Mouse (Mus musculus): ENCODE measurements around the gene Defb26.

Gene Defb26

DNA sequence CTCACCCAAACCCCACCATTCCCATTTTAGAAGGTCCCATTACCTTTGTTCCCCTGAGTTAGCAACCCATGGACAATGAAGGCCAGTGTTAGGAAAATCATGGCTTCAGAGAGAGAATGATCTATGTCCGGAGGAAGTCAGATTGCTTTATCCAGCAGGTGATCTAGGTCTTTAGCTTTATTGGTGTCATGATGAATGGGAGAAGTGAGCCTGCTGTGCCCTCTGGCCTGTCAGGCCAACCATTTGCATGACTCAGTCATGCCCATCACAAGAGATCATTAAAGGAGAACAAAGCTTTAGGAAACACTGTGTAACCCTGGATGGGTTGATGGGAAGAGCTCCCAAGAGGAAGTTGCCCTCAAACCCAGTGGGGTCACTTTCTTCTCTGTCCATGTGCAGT, at the start of gene Defb26:
Gene Defb26 (minus strand): TSS at position 101 of the 400 bp plus-strand sequence.
- no peak for DNase-seq

DNA sequence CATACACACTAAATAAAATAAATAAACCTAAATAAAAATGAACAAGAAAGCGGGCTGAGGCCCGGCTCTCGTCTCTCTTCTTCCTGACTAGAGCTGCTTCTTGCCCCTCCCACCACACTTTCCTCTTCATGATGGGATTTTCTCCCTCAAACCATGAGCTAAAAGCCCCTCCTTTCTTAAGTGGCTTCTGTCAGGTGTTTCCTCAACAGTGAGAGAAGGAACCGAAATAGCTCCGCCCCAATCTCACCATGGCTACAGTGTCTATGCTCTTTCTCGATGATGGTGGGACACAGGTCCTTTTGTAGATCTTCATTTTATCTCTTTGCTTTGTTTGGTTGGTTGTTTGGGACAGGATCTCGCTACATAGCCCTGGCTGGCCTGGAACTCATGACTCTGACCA, 45.2 kb upstream of the Defb26 start:
- DNase-seq = no peak

DNA sequence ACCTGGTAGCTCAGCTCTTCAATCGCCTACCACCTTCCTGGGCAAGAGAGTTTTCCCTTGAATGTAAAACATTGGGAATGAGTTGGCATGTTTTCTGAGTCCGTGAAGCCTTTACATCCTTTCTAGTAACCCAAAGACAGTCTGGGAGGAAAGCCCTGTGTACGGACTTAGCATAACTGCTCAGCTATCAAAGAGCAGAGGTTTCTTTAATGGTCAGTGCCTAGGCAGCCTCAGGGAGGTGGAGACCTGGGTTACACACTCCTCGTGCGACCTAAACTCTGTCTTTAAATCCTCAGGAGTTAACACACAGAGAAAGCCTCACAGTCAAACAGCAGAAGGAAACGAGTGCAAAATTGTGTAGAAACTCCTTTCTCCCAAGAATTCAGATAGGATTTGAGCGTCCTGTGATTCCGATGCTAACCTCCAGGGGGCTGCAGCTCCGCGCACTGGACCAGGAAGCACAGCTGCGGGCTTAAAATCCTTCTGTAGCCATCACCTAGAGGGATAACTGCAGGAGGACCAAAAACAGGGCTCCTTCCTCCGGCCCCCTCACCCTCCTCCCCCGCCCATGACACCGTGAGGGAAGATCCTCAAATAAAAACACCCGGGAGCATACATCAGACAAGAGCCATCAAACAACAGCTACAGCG, 42.4 kb upstream of the Defb26 start:
- DNase-seq = peak; percentile 71

DNA sequence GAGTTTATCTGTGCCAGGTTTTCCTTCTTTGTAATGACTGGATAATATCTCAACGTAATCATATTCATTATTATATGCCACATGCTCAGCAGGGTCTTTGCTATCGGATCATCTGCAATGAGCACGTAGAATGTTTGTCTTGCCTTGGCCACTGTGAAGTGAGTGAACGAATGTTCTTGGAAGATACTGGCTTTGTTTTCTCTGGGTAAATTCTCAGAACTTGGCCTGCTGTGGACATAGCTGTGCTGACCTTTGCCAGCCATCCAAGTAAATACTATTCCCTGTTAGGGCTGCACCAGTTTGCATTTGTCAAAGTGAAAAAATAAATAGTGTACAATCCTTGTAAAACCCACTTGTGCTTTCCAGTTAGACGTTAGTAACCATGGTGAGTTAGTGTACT, 36.6 kb upstream of the Defb26 start:
- no peak for DNase-seq

DNA sequence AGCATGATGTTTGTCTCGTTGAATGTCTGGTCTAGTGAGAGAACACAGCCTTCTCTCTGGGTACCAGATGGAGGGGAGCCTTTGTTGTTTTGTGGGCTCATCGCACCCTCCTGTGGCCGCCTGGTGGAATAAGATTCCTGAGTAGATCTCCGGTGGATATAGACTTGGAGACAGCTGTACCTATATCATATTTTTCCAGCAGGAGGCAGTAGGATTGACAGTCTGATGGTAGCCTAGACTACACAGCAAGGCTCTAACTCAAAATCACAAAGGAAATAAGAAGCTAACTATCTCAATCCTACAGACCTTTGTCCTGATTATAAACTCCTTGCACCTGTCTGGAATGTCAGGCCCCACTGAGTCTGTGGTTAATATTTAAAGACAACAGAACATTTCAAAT, 33.2 kb upstream of the Defb26 start:
- peak; percentile 68 for DNase-seq

DNA sequence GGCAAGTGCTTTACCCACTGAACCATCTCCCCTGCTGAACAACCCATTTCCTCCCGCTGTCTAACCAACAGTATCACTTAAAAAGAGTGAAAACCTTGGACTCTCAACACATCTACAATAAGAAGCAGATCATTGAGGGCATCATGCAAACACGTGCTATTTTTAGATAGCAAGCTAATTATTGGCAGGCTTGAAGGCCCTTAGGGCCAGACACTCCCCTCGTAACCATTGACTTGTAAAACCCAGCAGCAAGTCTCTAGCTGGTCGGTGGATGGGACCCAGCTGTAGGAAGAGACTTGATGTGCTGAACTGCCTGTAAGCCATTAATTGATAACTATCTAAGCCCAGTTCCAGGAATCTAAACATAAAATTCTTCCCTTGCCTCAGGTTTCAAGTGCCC, 32.0 kb upstream of the Defb26 start:
- DNase-seq = peak; percentile 5

DNA sequence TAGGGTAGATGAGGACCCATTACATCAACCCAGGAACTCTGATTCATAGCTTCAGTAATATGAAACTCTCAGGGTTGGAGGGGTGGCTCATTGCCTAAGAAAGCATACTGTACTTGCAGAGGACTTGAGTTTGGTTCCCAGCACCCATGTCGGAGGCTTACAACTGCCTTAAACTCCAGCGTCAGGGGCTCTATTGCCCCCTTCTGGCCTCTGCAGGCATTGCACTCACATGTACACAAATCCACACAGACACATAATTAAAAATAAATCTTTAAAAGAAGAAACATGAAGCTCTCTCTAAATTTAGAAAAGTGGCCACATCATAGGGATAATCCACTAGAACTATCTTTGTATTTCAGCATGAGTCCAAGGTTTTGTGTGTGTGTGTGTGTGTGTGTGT, 31.4 kb upstream of the Defb26 start:
- DNase-seq = no peak

DNA sequence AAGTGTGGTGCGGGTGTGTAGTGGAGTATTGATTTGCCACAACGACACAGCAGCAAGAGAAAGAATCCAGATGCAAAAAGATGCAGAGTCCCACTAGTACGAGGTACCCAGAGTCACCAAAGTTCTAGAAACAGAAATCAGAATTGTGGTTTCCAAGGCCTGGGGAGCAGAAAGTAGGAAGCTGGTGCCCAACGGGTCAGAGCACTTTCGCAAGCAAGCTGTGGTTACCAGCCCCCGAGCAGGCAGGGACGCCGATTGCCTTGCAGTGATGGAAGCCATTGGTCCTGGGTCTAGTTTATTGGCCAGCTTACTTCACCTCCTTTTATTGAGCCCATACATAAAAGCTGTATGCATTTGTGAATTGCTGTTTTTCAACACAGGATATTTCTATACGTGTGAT, 30.5 kb upstream of the Defb26 start:
- no peak for DNase-seq

DNA sequence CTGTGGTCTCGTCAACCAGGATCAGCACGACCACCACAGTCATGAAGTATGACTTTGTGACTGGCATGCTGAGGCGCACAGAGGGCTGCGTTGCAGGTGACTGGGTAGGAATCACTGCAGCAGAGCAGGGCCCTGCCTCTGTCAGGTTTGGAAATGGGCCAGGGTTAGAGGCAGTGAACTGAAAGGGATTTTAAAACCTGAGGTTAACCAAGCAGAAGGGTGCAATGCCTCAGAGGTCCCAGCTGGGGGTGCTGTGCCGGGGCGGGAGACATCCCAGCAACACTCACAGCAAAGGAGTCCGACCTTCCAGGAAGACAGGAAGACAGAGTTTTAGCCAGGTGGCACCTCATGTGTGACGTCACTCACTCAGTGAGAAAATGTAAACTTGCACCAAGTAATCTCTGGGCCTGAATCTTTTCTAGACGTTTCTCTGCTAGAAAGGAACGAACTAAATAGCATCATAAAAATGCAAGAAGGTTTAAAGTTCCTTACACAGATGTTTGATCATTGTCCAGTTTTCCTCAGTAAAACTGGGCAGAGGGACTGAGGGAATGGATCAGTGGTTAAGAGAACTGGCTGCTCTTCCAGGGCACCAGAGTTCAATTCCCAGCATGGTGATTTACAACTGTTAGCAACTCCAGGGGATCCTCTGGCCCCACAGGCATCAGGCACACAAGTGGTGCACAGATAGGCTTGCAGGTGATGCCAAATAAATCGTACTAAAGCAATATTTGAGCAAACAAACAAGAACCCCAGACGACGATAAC, 28.6 kb upstream of the Defb26 start, which contains the start of gene Defb29:
Gene Defb29 (minus strand): TSS at position 155 of the 767 bp plus-strand sequence.
- DNase-seq = no peak

DNA sequence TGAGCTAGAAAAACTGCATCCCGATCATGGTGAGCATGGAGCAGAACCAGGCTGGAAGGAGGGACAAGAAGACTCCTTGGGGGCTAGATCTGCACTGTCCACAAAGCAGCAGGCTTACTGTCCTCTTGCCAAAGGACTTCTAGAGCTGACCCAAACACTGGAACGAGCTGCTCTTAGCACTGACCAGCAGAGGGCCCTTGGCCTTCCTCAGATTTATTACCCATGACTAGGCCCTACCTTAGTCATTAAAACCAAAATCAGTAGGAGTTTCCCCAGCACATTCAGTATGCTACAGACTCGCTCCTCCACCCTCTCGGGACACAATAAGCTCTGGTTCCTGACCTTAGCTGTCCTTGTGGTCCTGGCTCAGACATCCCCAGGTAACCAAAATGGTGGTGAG, 6.5 kb upstream of the Defb26 start, which contains the start of gene Defb28:
Gene Defb28 (plus strand): TSS at position 275 of the 400 bp plus-strand sequence.
- DNase-seq = no peak

DNA sequence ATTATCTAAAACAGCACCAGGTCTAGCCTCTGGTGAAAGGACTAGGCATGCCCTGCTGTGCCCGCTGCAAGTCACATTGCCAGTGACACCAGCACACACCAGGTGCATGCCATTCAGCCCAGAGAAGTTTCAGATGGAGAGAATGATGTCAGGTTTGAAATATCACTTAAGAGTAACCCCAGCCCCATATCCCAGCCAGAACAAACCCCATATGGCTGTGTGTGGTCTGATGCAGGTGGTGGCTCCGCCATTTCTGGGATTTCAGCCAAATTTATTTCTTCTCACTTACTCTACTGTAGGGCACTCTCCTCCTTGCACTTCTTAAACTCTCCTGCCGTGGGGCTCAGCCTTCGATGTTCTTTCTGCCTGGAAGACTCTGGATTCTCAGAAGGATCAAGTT, 4.6 kb upstream of the Defb26 start:
- DNase-seq = no peak

DNA sequence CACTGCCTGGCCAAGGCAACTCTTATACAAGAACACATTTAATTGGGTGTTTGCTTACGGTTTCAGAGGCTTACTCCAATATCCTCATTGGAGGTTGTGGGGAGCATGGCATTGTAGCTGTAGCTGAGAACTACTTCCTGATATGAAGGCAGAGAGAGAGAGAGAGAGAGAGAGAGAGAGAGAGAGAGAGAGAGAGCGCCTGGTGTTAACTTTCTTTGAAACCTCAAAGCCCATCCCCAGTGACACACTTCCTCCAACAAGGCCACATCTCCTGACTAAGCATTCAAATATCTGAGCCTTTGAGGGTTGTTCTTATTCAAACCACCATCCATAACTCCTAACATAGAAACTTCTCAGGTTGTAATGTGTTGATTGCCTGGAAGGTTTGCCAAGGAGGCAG, 7.5 kb downstream of the Defb26 start:
- DNase-seq = no peak

DNA sequence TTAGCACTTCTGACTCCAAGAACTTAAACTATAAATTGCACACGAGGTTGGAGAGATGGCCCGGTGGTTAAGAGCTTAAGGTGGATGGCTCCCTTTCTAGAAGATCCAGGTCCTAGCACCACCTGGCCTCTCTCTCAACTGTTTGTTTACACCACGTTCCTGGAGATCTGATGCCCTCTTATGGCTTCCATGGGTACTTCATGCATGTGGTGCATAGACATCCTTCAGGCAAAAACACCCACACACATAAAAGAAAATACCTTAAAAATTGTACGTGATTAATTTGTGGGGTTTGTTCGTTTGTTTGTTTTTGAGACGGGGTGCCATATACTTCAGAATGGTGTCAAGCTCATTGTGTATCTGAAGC, 10.6 kb downstream of the Defb26 start:
- no peak for DNase-seq

DNA sequence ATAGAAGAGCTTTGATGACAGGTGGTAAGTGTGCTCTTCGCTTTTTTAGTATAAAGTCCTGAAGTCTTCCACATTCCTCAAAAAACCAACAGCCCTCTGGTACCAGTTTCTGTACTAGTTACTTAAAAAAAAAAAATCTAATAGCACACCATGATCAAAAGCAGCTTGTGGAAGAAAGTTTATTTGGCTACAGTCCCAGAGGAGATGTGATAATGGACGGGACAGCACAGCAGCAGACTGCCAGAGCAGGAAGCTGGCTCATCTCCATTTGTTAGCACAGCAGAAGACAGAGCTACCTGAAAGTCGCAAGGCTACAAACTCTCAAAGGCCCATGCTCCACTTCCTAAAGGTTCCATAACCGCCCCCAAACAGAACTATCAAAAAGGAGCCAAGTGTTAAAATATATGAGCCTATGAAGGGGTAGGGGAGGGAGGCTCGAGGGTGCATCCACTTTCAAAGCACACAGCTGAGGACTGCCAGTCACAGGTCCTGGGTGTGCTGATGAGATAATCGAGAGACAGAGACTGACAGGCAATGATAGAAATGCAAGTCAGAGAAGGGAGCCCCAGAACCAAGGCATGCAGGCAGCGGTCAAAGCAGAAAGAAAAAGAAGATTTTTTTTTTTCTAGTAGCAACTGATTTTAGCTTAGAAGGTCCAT, 11.2 kb downstream of the Defb26 start:
- DNase-seq = no peak

DNA sequence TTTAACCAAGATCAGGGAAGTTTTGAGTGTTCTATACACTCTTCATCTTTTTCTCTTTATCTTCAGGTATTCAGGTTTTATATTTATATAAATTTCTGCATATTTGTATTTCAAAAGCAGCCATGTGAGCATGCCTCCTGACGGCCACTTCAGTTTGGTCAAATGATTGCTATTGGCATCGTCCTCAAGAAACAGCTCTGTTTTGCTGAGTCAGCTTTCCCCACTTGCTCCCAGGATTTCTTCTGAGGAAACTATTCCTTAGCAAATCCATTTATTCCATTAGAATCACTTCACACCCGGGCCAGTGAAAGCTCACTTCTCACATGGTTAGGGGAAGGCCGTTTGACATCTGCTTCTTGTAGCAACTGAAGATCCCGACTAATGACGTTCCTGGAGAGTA, 13.5 kb downstream of the Defb26 start:
- no peak for DNase-seq

DNA sequence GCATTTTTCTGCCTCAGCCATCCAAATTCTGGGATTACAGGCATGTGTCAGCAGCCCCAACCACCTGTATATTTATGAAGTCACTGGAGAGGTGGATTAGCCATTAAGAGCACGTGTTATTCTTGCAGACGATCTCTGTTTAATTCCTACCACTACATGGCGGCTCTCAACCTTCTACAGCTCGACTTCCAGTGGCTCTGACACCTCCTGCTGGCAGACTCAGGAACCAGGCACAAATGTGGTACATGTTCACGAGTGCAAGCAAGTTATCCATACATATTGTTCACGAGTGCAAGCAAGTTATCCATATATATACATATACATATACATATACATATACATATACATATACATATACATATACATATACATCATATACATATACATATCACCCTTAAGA, 18.3 kb downstream of the Defb26 start:
- DNase-seq = no peak

DNA sequence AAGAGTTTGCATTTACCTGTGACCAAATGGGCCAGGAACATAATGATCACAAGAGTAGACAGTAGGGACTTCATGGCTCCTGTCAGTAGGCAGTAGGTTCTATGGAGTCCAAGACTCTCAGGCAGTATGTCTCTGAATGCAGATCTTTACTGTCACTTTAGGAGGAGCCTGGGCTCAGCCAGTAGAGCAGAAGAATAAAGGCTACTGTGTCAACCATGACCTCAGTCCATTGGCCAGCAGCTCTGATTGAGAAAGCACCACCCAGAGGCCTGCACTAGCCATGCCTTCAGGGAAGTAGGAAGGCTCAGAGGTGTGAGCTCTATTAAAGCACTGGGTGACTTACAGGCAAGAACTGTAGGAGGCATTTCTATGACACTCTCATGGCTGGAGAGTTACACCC, 21.5 kb downstream of the Defb26 start, which contains the start of gene Defb22:
Gene Defb22 (minus strand): TSS at position 101 of the 400 bp plus-strand sequence.
- no peak for DNase-seq

DNA sequence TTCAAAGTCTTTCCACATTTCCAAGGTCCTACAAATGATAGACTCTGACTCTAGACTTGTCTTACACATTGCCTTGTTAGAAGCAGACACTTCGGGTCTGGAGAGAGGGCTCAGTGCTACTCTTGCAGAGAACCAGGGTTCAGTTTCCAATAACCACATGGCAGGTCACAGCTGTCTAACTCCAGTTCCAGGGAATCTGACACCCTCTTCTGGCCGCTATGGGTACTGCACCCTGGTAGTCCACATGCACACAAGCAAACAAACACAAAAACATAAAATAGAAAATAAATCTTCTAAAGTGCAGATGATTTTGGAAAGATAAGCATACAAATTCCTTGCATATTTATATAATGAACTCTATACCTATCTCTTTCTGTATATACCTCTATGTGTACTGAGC, 24.5 kb downstream of the Defb26 start:
- DNase-seq = no peak

DNA sequence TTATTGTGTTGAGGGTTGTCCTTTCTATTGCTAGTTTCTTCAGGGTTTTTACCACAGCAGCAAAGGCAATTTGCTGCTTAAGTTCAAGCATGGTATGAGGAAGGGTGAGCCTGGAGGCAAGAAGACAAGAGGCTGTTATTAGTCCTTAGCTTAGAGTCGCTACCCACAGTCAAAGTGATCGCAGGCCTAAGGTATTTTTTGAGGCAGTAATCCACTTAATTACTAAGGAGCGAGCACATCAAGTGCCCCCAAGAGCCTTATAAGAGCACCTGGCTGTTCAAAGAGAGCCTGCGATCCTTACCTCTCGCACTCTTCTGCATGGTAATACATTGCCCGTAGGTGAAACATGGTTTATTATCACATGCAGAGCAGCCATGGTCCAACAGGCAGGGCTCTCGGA, 29.8 kb downstream of the Defb26 start:
- peak; percentile 8 for DNase-seq

DNA sequence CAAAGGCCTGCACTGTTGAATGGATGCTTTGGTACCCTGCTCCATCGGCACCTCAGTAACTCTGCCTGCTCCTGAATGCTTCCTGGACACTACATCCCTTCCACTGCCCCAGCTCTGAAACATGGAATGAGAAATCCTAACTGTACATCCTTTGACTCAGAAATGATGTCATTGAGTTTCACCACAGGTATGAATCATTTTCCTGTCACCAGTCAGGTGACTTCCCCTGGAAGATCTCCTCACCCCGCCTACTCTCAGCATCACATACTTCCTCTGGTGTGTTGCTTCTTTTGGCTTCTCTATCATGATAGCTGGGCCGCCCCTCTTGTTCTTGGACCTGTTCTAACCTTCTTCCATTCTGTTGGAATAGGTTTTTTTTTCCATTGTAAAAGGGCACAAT, 30.6 kb downstream of the Defb26 start:
- no peak for DNase-seq

DNA sequence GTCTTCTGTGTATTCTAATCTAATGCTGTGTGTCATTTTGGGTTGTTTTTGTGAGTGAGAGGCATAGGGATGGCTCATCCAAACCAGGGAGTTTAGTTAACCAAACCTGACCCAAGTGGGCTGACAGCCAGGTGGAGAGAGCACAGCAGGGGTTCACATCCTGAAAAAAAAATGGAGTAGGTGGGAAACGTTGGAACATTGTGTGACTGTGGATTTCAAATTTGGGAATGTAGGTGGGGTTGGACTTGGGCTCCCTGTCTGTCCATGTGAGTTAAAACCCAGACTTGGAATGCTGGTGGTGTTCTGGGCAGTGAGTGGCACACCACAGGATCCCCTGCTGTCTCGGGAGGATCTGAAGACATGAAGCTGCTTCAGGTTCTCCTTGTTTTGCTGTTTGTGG, 34.7 kb downstream of the Defb26 start, which contains the start of gene Defb20:
Gene Defb20 (plus strand): TSS at position 301 of the 400 bp plus-strand sequence.
- DNase-seq = no peak

DNA sequence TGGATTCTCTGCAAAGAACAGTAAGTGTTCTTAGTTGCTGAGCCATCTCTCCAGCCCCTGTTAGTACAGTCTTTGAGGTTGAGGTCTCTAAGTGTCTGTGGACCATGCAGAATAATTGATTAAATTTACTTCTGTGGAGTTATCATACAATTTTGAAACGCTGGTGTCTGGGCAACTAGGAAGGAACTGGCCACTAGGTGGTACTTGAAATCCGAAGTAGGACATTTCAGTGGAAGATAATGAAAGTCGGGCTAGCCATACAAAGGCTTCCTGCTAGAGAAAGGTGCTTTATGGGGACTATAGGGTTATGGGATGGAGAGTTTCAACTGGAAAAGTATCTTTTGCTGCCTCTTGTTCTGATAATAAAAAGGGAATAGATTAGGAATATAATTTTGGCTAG, 39.1 kb downstream of the Defb26 start:
- DNase-seq = no peak

DNA sequence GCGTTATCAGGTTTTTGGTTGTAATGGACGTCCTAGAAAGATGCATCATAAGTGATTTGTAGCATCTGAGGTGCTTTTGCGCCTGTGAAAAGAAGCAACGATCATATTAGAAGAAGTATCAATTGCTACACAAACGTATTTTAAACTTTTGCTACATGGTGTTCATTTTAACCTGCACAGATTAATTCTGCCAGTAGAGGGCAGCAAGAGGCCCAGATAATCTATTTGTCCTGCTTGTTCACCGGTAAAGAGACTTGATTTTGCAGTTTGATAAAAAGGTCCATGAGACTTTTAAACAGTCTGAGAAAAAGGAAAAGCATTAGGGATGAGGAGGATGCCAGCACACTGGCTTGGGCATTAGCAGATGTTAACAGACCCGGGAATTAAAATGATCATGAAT, 40.5 kb downstream of the Defb26 start:
- DNase-seq = peak; percentile 58

DNA sequence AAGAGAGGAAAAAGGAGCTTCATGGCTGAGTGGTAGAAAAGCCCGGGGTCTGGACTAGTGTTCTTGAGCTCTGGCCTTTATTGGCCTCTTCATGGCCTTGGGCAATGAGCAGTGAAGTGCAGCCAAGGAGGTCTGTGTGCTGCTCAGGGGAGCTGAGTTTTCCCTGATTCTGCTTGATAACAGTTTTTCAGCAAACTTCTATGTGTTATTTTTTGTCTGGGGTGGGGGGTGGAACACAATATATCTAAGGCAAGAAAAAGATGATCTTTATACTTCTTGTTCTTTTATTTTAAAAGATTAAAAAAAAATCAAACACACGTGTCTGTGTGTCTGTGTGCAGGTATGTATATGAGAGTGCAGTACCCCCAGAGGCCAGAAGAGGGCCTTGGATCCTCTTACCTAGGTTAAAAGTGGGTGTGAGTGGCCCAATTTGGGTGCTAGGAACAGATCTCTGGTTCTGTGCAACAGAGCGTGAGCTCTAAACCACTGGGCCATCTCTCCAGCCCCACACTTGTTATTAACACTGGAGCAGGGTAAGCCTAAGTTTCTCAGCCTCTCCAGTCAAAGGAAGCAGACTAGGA, 46.8 kb downstream of the Defb26 start, which contains the start of gene Defb23:
Gene Defb23 (minus strand): TSS at position 51 of the 581 bp plus-strand sequence.
- no peak for DNase-seq

Data from lung, postnatal 10 days (tissue).